Mouse (Mus musculus) neural tube, embryonic 11.5 days (tissue): Measurements from ENCODE around the gene Engase. TPM values are rescaled to one million over a fixed set of nuclear protein-coding genes. Genes with fewer than 3 reads are reported as not detected.

ENCODE experiments used
- ATAC-seq: fragments of 200-750 bp; cut with Nextera tagmentation; 2 replicates; pipeline ENCODE4 v1.8.0; 2017; ENCODE audit warnings: moderate number of reproducible peaks, mild to moderate bottlenecking, moderate TSS enrichment, moderate library complexity; ENCODE audit not compliant: insufficient read depth, low FRiP score, low TSS enrichment
- DNase-seq: peaks from one replicate; pipeline ENCODE4 v3.0.0-alpha.2; 2015; ENCODE audit warnings: low spot score
- H3K27ac ChIP-seq: fragments of 300-500 bp; sonication (generic); 2 replicates; pipeline ENCODE4 v1.5.1; 2014; ENCODE audit warnings: low read depth, mild to moderate bottlenecking, low read length
- H3K27me3 ChIP-seq: fragments of 300-500 bp; sonication (generic); 2 replicates; pipeline ENCODE4 v1.6.1; 2014; ENCODE audit warnings: mild to moderate bottlenecking, low read length, mixed read lengths; ENCODE audit not compliant: control insufficient read depth, insufficient read depth
- H3K36me3 ChIP-seq: fragments of 300-500 bp; sonication (generic); 2 replicates; pipeline ENCODE4 v1.6.1; 2014; ENCODE audit warnings: mild to moderate bottlenecking, low read length, moderate library complexity, mixed read lengths; ENCODE audit not compliant: control insufficient read depth, insufficient read depth
- H3K4me1 ChIP-seq: fragments of 300-500 bp; sonication (generic); 2 replicates; pipeline ENCODE4 v1.6.1; 2014; ENCODE audit warnings: low read length, mixed read lengths; ENCODE audit not compliant: control insufficient read depth, insufficient read depth
- H3K4me2 ChIP-seq: fragments of 300-500 bp; sonication (generic); 2 replicates; pipeline ENCODE4 v1.6.1; 2014; ENCODE audit warnings: low read depth, mild to moderate bottlenecking, moderate library complexity
- H3K4me3 ChIP-seq: fragments of 300-500 bp; sonication (generic); 2 replicates; pipeline ENCODE4 v1.5.1; 2014; ENCODE audit warnings: low read depth, low read length
- H3K9ac ChIP-seq: fragments of 300-500 bp; sonication (generic); 2 replicates; pipeline ENCODE4 v1.6.1; 2014; ENCODE audit warnings: mild to moderate bottlenecking, low read length
- H3K9me3 ChIP-seq: fragments of 300-500 bp; sonication (generic); 2 replicates; pipeline ENCODE4 v1.6.1; 2016; ENCODE audit warnings: low read length; ENCODE audit not compliant: control insufficient read depth
- WGBS: fragments of 180-500 bp; shearing (Covaris S2); extraction: QIAGEN DNeasy Blood & Tissue Kit; methylation state at CpG from one replicate; pipeline ENCODE4 v1.1.7; 2014; 5-methylcytosine and 5-hydroxymethylcytosine counted together
- polyA plus RNA-seq: library from polyadenylated mRNA; unstranded; fragments of >200 nt; fragmentation: Nextera tagmentation; extraction: Ambion mirVana; gene quantifications from 2 replicates; pipeline ENCODE4 v1.2.1, GENCODE M21; 2014

Engase gene
- polyA plus RNA-seq, 1 experiment from 2014 or later = 7.0 TPM

GRCm38 (mm10) chr11:118518743-118519142 is 42.1 kb downstream of the Engase start:
- H3K9me3 ChIP-seq = no peaks in the 10 kb centered on the region
- WGBS = 68% methylated on average over 7 of the region's 7 CpGs
- no peaks in the 10 kb centered on the region for H3K4me1 ChIP-seq
- ATAC-seq (no peak), DNase-seq (no peak)
- H3K4me2 ChIP-seq = no peak overlapping the region
- no peak overlapping the region for H3K4me3 ChIP-seq
- H3K27ac ChIP-seq = no peak overlapping the region
- no peak overlapping the region for H3K9ac ChIP-seq
- H3K27me3 ChIP-seq = no peaks in the 10 kb centered on the region
- no peaks in the 10 kb centered on the region for H3K36me3 ChIP-seq

GRCm38 (mm10) chr11:118520251-118520650 is 43.6 kb downstream of the Engase start:
- no peak overlapping the region for H3K9ac ChIP-seq
- WGBS = 60% methylated on average over 5 of the region's 5 CpGs
- H3K27ac ChIP-seq = no peak overlapping the region
- ATAC-seq (no peak), DNase-seq (no peak)
- H3K4me3 ChIP-seq = no peak overlapping the region
- H3K36me3 ChIP-seq = no peaks in the 10 kb centered on the region
- peaks cover 7% of the 10 kb centered on the region for H3K4me1 ChIP-seq
- H3K4me2 ChIP-seq = no peak overlapping the region
- H3K27me3 ChIP-seq = no peaks in the 10 kb centered on the region
- no peaks in the 10 kb centered on the region for H3K9me3 ChIP-seq

DNA sequence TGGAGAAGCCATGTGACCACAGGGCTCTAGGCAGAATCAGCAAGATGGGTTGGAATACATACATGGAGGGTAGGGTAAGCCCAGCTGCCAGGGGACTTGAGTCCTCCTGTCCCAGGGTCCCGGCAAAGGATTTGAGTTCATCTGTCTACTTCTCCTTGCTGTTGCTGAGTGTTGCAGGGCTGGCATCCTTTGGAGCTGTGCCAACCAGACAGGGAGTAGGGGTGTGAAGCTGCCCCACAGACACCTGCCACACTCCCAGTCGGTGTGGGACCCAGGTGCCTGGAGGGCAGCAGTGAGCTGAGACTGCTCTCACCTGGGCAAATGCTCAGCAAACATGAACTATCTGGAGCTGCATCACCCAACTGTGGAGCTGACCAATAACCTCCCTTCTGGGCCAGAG is 44.3 kb downstream of the Engase start:
- peaks cover 14% of the 10 kb centered on the region for H3K4me1 ChIP-seq
- no peaks in the 10 kb centered on the region for H3K36me3 ChIP-seq
- no peak overlapping the region for H3K4me3 ChIP-seq
- DNase-seq (no peak), ATAC-seq (no peak)
- WGBS = 87% methylated on average over 2 of the region's 2 CpGs
- H3K27me3 ChIP-seq = no peaks in the 10 kb centered on the region
- no peaks in the 10 kb centered on the region for H3K9me3 ChIP-seq
- H3K9ac ChIP-seq = no peak overlapping the region
- no peak overlapping the region for H3K4me2 ChIP-seq
- H3K27ac ChIP-seq = no peak overlapping the region

GRCm38 (mm10) chr11:118523496-118524145 is 47.0 kb downstream of the Engase start:
- no peak overlapping the region for H3K27ac ChIP-seq
- H3K4me3 ChIP-seq = no peak overlapping the region
- H3K36me3 ChIP-seq = no peaks in the 10 kb centered on the region
- no peaks in the 10 kb centered on the region for H3K27me3 ChIP-seq
- WGBS = 76% methylated on average over 4 of the region's 4 CpGs
- no peak overlapping the region for H3K4me2 ChIP-seq
- H3K9ac ChIP-seq = no peak overlapping the region
- DNase-seq (no peak), ATAC-seq (no peak)
- H3K4me1 ChIP-seq = peaks cover 15% of the 10 kb centered on the region
- H3K9me3 ChIP-seq = no peaks in the 10 kb centered on the region

- H3K9me3 ChIP-seq = no peaks in the 10 kb centered on the region
- H3K4me2 ChIP-seq = no peak overlapping the region
- H3K36me3 ChIP-seq = no peaks in the 10 kb centered on the region
- H3K27ac ChIP-seq = peak overlapping the region; percentile 64; the same call in 1 of the 2 replicates
- no peaks in the 10 kb centered on the region for H3K27me3 ChIP-seq
- H3K4me1 ChIP-seq = peaks cover 15% of the 10 kb centered on the region
- H3K4me3 ChIP-seq = no peak overlapping the region
- 33% methylated on average over 11 of the region's 11 CpGs for WGBS
- ATAC-seq = no peak
- DNase-seq = peak; percentile 30
- H3K9ac ChIP-seq = peak overlapping the region; percentile 22; the same call in 1 of the 2 replicates
Measured at GRCm38 (mm10) chr11:118525059-118525458, 48.4 kb downstream of the Engase start.

DNA sequence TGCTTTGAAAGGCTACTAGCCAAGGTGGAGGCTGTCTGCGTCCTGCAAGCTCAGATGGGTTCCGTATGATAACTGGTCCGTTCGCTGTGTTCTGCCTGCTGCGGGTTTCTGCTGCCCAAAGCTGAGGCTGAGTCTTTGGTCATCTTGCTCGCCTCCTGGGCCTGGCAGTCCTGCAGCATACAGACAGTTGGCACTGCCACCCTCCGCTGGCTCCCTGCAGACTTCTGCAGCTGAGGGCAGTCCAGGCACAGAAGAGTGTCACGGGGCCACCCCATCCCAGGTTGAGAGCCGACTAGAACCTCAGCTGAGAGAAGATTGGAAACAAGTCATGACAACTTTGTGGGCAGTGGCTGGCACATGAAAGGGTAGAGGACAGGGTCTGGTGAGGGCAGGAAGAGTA is 52.1 kb downstream of the Engase start:
- Histone ChIP-seq H3K4me3 (no peak overlapping the region), H3K36me3 (no peaks in the 10 kb centered on the region), H3K4me2 (no peak overlapping the region), H3K27me3 (no peaks in the 10 kb centered on the region), H3K9me3 (no peaks in the 10 kb centered on the region), H3K9ac (no peak overlapping the region), H3K4me1 (peaks cover 15% of the 10 kb centered on the region), H3K27ac (no peak overlapping the region)
- WGBS = 92% methylated on average over 9 of the region's 9 CpGs
- DNase-seq = no peak
- no peak for ATAC-seq

- peaks cover 7% of the 10 kb centered on the region for H3K4me1 ChIP-seq
- WGBS = 80% methylated on average over 8 of the region's 8 CpGs
- DNase-seq = no peak
Measured at GRCm38 (mm10) chr11:118530313-118530712, 53.7 kb downstream of the Engase start.

GRCm38 (mm10) chr11:118534382-118535092 is 57.9 kb downstream of the Engase start:
- H3K9ac ChIP-seq = no peak overlapping the region
- no peaks in the 10 kb centered on the region for H3K9me3 ChIP-seq
- H3K36me3 ChIP-seq = no peaks in the 10 kb centered on the region
- no peak overlapping the region for H3K27ac ChIP-seq
- H3K4me1 ChIP-seq = no peaks in the 10 kb centered on the region
- 30% methylated on average over 18 of the region's 18 CpGs for WGBS
- ATAC-seq (peak; percentile 60; the same call in 1 of the 2 replicates), DNase-seq (peak; percentile 78)
- H3K4me2 ChIP-seq = no peak overlapping the region
- no peak overlapping the region for H3K4me3 ChIP-seq
- H3K27me3 ChIP-seq = no peaks in the 10 kb centered on the region

More at GRCm38 (mm10) chr11:118530313-118530712, 53.7 kb downstream of the Engase start:
- Histone ChIP-seq H3K4me3 (no peak overlapping the region), H3K36me3 (no peaks in the 10 kb centered on the region), H3K27ac (no peak overlapping the region), H3K4me2 (no peak overlapping the region), H3K9ac (no peak overlapping the region), H3K27me3 (no peaks in the 10 kb centered on the region), H3K9me3 (no peaks in the 10 kb centered on the region)
- no peak for ATAC-seq

DNA sequence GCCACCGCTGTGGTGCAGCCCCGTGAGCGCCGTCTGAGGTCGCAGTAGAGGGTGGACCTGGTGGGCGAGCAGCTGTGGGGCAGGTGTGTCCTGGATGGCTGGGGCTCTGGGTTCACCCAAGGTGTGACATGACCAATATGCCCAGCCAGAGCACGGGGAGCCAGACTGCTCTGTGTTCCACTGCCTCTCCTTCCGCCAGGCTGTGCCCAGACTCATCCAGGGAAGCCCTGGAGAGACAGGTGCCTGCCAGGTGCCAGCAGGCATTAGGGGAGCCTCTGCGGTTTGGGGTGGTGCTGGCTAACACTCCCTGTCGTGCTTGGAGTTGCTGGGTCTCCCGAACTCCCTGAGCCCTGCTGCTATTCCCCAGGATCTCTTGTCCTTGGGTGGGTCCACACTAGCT is 61.4 kb downstream of the Engase start:
- ATAC-seq (no peak), DNase-seq (no peak)
- H3K4me2 ChIP-seq = no peak overlapping the region
- no peaks in the 10 kb centered on the region for H3K27me3 ChIP-seq
- H3K9ac ChIP-seq = no peak overlapping the region
- no peaks in the 10 kb centered on the region for H3K36me3 ChIP-seq
- no peaks in the 10 kb centered on the region for H3K9me3 ChIP-seq
- H3K27ac ChIP-seq = peak overlapping the region; percentile 17; the same call in 1 of the 2 replicates
- no peaks in the 10 kb centered on the region for H3K4me1 ChIP-seq
- no peak overlapping the region for H3K4me3 ChIP-seq
- WGBS = 79% methylated on average over 11 of the region's 11 CpGs
